Mouse (Mus musculus) CH12.LX (cell line): ENCODE measurements around the gene Srms.
"Not testable (repeated sequence)": the region's sequence is repeated elsewhere in the genome, so short reads cannot be mapped to it uniquely, and the experiment has no call there.

Experiments used
- EP300 ChIP-seq: IDR thresholded peaks from 2 replicates; pipeline ENCODE4 v1.6.1; 2011; ENCODE audit warnings: low read length, improper control_type of control experiment
- POLR2AphosphoS2 ChIP-seq: IDR thresholded peaks from 2 replicates; pipeline ENCODE4 v1.6.1; 2011; ENCODE audit warnings: low read depth, low read length, improper control_type of control experiment

DNA sequence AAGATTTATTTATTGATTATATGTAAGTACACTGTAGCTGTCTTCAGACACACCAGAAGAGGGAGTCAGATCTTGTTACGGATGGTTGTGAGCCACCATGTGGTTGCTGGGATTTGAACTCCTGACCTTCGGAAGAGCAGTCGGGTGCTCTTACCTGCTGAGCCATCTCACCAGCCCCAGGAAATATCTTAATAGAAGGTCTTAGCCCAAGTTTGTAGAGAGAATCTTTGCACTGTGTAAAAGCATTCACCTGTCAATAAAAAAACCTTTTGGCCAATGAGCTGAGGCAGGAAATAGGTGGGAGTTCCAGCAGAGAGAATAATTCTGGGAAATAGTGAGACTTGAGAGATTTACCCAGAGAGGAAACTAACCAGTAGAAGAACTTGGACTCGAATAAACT is 21.6 kb downstream of the Srms start:
- not testable (repeated sequence) for TF ChIP-seq EP300, POLR2AphosphoS2
